Comparison of ENCODE assay signal across 9 mouse cellular contexts in the genomic region with DNA sequence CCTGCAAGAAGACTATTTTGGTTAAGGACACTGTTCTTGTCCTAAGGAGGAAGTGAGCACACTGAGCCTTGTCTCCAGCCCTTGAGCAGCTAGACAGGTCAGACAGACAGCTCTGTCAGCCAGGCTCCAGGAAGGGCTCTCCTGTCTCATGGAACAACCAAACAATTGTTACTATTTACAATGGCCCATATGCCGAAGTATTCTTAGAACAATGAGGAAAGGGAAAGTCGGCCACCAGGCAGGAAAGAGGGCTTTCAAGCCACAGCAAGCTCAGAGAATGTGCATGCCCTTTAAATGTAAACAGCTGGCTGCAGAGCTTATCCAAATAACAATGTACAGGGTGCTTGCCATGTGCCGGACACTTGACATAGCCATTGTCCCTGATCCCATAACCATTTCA.
DNase-seq lines count a peak whose midpoint lies in the region; ATAC-seq and TF ChIP-seq lines count a peak whose summit lies in the region.
"Had no signal": no experiment of that assay in that cellular context is flagged by ENCODE, and none has a peak within 500 bp of the region (broad histone marks: within the 10 kb centered on the region; RNA-seq: fewer than 3 reads in every experiment).

No protein-coding gene starts in this region.

- TF ChIP-seq POLR2A in lung, adult 2 months (IDR thresholded peaks at IDR 0.05; ENCODE audit: borderline replicate concordance, extremely low read depth, low read depth, low read length) = no peak

- no peaks in the 10 kb centered on the region for H3K4me1 ChIP-seq in embryonic facial prominence, embryonic 14.5 days (ENCODE audit: control insufficient read depth, insufficient read depth, low read length)
- H3K4me1 ChIP-seq in embryonic facial prominence, embryonic 10.5 days = peaks cover 7% of the 10 kb centered on the region
- H3K4me1 ChIP-seq in lung, embryonic 14.5 days (ENCODE audit: insufficient read depth) = no peaks in the 10 kb centered on the region
- peaks cover 5% of the 10 kb centered on the region; the same call in 1 of the 2 replicates for H3K4me1 ChIP-seq in lung, adult 2 months (ENCODE audit: control insufficient read depth, insufficient read depth, low read length)
- H3K4me1 ChIP-seq in heart, embryonic 16.5 days (ENCODE audit: control insufficient read depth, insufficient read depth, low read length) = no peaks in the 10 kb centered on the region
- H3K4me1 ChIP-seq: liver, embryonic 15.5 days had no signal

- ATAC-seq in embryonic facial prominence, embryonic 14.5 days (ENCODE audit: low read depth) = no peak
- peak; percentile 54; the same call in 1 of the 2 replicates for ATAC-seq in lung, embryonic 14.5 days (ENCODE audit: insufficient read depth)
- peak; percentile 52; the same call in 1 of the 2 replicates for ATAC-seq in heart, embryonic 16.5 days (replicated peaks; ENCODE audit: extremely low read depth, insufficient read depth, low FRiP score)

- DNase-seq in embryonic facial prominence, embryonic 14.5 days (ENCODE audit: low spot score) = peak; percentile 30
- no peak for DNase-seq in embryonic facial prominence, embryonic 10.5 days (ENCODE audit: low spot score)
- DNase-seq in lung, embryonic 14.5 days = peak; percentile 58
- DNase-seq in lung, adult 2 months = no peak
- peak; percentile 71 for DNase-seq in lung, postnatal 25 days (ENCODE audit: low spot score)
- DNase-seq in thymus, postnatal 0 days (ENCODE audit: low spot score) = no peak
- no peak for DNase-seq in left cerebral cortex, adult 9 months (ENCODE audit: low spot score in 2 of 2)

- H3K4me3 ChIP-seq in embryonic facial prominence, embryonic 14.5 days (ENCODE audit: low read depth, low read length) = no peak overlapping the region
- H3K4me3 ChIP-seq in embryonic facial prominence, embryonic 10.5 days = no peak overlapping the region
- H3K4me3 ChIP-seq in lung, embryonic 14.5 days (ENCODE audit: low read depth, low read length) = no peak overlapping the region
- no peak overlapping the region for H3K4me3 ChIP-seq in lung, adult 2 months (replicated peaks; ENCODE audit: extremely low read depth, low read depth, low read length)
- no peak overlapping the region for H3K4me3 ChIP-seq in heart, embryonic 16.5 days (ENCODE audit: low read length)
- H3K4me3 ChIP-seq: liver, embryonic 15.5 days had no signal

- H3K27me3 ChIP-seq in embryonic facial prominence, embryonic 14.5 days (replicated peaks; ENCODE audit: control insufficient read depth, insufficient read depth, low read length) = no peaks in the 10 kb centered on the region
- H3K27me3 ChIP-seq in embryonic facial prominence, embryonic 10.5 days (replicated peaks; ENCODE audit: low read depth, poor library complexity, severe bottlenecking) = no peaks in the 10 kb centered on the region
- no peaks in the 10 kb centered on the region for H3K27me3 ChIP-seq in lung, embryonic 14.5 days (ENCODE audit: insufficient read depth, low read length)
- no peaks in the 10 kb centered on the region for H3K27me3 ChIP-seq in heart, embryonic 16.5 days (ENCODE audit: control insufficient read depth, insufficient read depth, low read length)
- H3K27me3 ChIP-seq: liver, embryonic 15.5 days had no signal

- H3K4me2 ChIP-seq in embryonic facial prominence, embryonic 14.5 days (ENCODE audit: low read depth, low read length) = no peak overlapping the region
- H3K4me2 ChIP-seq in lung, embryonic 14.5 days = no peak overlapping the region
- no peak overlapping the region for H3K4me2 ChIP-seq in heart, embryonic 16.5 days (ENCODE audit: low read depth, low read length)
- H3K4me2 ChIP-seq: liver, embryonic 15.5 days had no signal

- TF ChIP-seq CTCF in lung, embryonic 14.5 days (IDR thresholded peaks at IDR 0.05; ENCODE audit: low read depth) = no peak
- no peak for TF ChIP-seq CTCF in lung, adult 2 months (IDR thresholded peaks at IDR 0.05; ENCODE audit: insufficient read depth, low read length)

- 19% methylated on average over 3 of the region's 3 CpGs for WGBS in embryonic facial prominence, embryonic 14.5 days
- WGBS in embryonic facial prominence, embryonic 10.5 days = 26% methylated on average over 3 of the region's 3 CpGs
- WGBS in lung, embryonic 14.5 days = 30% methylated on average over 3 of the region's 3 CpGs
- 21% methylated on average over 3 of the region's 3 CpGs for WGBS in lung, adult 2 months
- WGBS in heart, embryonic 16.5 days = 23% methylated on average over 3 of the region's 3 CpGs

- no peak overlapping the region for H3K27ac ChIP-seq in embryonic facial prominence, embryonic 14.5 days (replicated peaks; ENCODE audit: low read depth, low read length)
- H3K27ac ChIP-seq in embryonic facial prominence, embryonic 10.5 days (replicated peaks) = no peak overlapping the region
- H3K27ac ChIP-seq in lung, embryonic 14.5 days (ENCODE audit: low read depth) = no peak overlapping the region
- H3K27ac ChIP-seq in heart, embryonic 16.5 days (ENCODE audit: low read length) = 0 out of 2 replicates have a peak overlapping the region, but pooled peaks have one; percentile 20
- H3K27ac ChIP-seq: liver, embryonic 15.5 days had no signal

- no peaks in the 10 kb centered on the region for H3K9me3 ChIP-seq in embryonic facial prominence, embryonic 14.5 days (ENCODE audit: control insufficient read depth, low read length)
- H3K9me3 ChIP-seq in embryonic facial prominence, embryonic 10.5 days = no peaks in the 10 kb centered on the region
- H3K9me3 ChIP-seq in lung, embryonic 14.5 days (ENCODE audit: low read depth, low read length) = no peaks in the 10 kb centered on the region
- no peaks in the 10 kb centered on the region for H3K9me3 ChIP-seq in heart, embryonic 16.5 days (replicated peaks; ENCODE audit: control insufficient read depth, low read length)
- H3K9me3 ChIP-seq: liver, embryonic 15.5 days had no signal

- no peak overlapping the region for H3K9ac ChIP-seq in embryonic facial prominence, embryonic 14.5 days (ENCODE audit: low read depth, low read length)
- no peak overlapping the region for H3K9ac ChIP-seq in lung, embryonic 14.5 days
- H3K9ac ChIP-seq in heart, embryonic 16.5 days (ENCODE audit: low read length) = no peak overlapping the region
- H3K9ac ChIP-seq: liver, embryonic 15.5 days had no signal

- H3K36me3 ChIP-seq in embryonic facial prominence, embryonic 14.5 days (ENCODE audit: control insufficient read depth, insufficient read depth, low read length) = no peaks in the 10 kb centered on the region
- no peaks in the 10 kb centered on the region for H3K36me3 ChIP-seq in embryonic facial prominence, embryonic 10.5 days (replicated peaks)
- H3K36me3 ChIP-seq in lung, embryonic 14.5 days (ENCODE audit: insufficient read depth) = no peaks in the 10 kb centered on the region
- no peaks in the 10 kb centered on the region for H3K36me3 ChIP-seq in heart, embryonic 16.5 days (ENCODE audit: control insufficient read depth, insufficient read depth)
- H3K36me3 ChIP-seq: liver, embryonic 15.5 days had no signal

Comparison
In these comparisons a context has a peak if more than half of its experiments do, and no peak if none do; other contexts are left out.
1. DNase-seq: peak in embryonic facial prominence, embryonic 14.5 days (single experiment), lung, embryonic 14.5 days (single experiment) and lung, postnatal 25 days (single experiment); none in embryonic facial prominence, embryonic 10.5 days (single experiment), lung, adult 2 months (single experiment), thymus, postnatal 0 days (single experiment) and left cerebral cortex, adult 9 months (0 of 2).